Mouse (Mus musculus) forebrain, embryonic 14.5 days (tissue): Measurements from ENCODE around the gene Ppp6r3. TPM values are rescaled to one million over a fixed set of nuclear protein-coding genes. Genes with fewer than 3 reads are reported as not detected.
"Not testable (repeated sequence)": the region's sequence is repeated elsewhere in the genome, so short reads cannot be mapped to it uniquely, and the experiment has no call there.

Source experiments
- ATAC-seq: fragments of 200-750 bp; cut with Nextera tagmentation; 2 replicates; pipeline ENCODE4 v1.8.0; 2017; ENCODE audit warnings: mild to moderate bottlenecking, moderate library complexity
- DNase-seq: peaks from one replicate; pipeline ENCODE4 v3.0.0-alpha.2; 2015; ENCODE audit warnings: low spot score
- H3K27ac ChIP-seq: fragments of 300-500 bp; sonication (generic); 2 replicates; pipeline ENCODE4 v1.5.1; 2014; ENCODE audit warnings: low read depth, mild to moderate bottlenecking, control low read depth, low read length, moderate library complexity
- H3K27me3 ChIP-seq: fragments of 300-500 bp; sonication (generic); replicated peaks from 2 replicates; pipeline ENCODE4 v1.6.1; 2014; ENCODE audit warnings: low read length, control low read depth, mixed read lengths; ENCODE audit not compliant: control insufficient read depth, insufficient read depth
- H3K36me3 ChIP-seq: fragments of 300-500 bp; sonication (generic); 2 replicates; pipeline ENCODE4 v1.6.1; 2014; ENCODE audit warnings: low read length, control low read depth; ENCODE audit not compliant: control insufficient read depth, insufficient read depth
- H3K4me1 ChIP-seq: fragments of 300-500 bp; sonication (generic); 2 replicates; pipeline ENCODE4 v1.6.1; 2014; ENCODE audit warnings: antibody characterized with exemption, low read length, control low read depth; ENCODE audit not compliant: control insufficient read depth, insufficient read depth
- H3K4me2 ChIP-seq: fragments of 300-500 bp; sonication (generic); 2 replicates; pipeline ENCODE4 v1.6.1; 2014; ENCODE audit warnings: mild to moderate bottlenecking, control low read depth, low read length
- H3K4me3 ChIP-seq: fragments of 300-500 bp; sonication (generic); 2 replicates; pipeline ENCODE4 v1.5.1; 2014; ENCODE audit warnings: low read depth, low read length, control low read depth
- H3K9ac ChIP-seq: fragments of 300-500 bp; sonication (generic); 2 replicates; pipeline ENCODE4 v1.6.1; 2014; ENCODE audit warnings: mild to moderate bottlenecking, low read length, control low read depth, moderate library complexity
- H3K9me3 ChIP-seq: fragments of 300-500 bp; sonication (generic); replicated peaks from 2 replicates; pipeline ENCODE4 v1.6.1; 2016; ENCODE audit warnings: low read length, control low read depth, mixed read lengths; ENCODE audit not compliant: control insufficient read depth
- WGBS: fragments of 180-500 bp; shearing (Covaris S2); extraction: QIAGEN DNeasy Blood & Tissue Kit; methylation state at CpG from one replicate; pipeline ENCODE4 v1.1.7; 2014; 5-methylcytosine and 5-hydroxymethylcytosine counted together
- polyA plus RNA-seq: library from polyadenylated mRNA; unstranded; fragments of >200 nt; fragmentation: Nextera tagmentation; extraction: Ambion mirVana; gene quantifications from 2 replicates; pipeline ENCODE4 v1.2.1, GENCODE M21; 2014

Gene Ppp6r3
- polyA plus RNA-seq, 1 experiment from 2014 or later = 59.9 TPM

- no peaks in the 10 kb centered on the region for H3K9me3 ChIP-seq
- ATAC-seq = no peak
- no peak overlapping the region for H3K4me3 ChIP-seq
- no peak overlapping the region for H3K27ac ChIP-seq
- H3K36me3 ChIP-seq = peaks cover 10% of the 10 kb centered on the region; the same call in 1 of the 2 replicates
- WGBS = 93% methylated on average over 2 of the region's 2 CpGs
- no peaks in the 10 kb centered on the region for H3K27me3 ChIP-seq
- H3K9ac ChIP-seq = no peak overlapping the region
- no peak overlapping the region for H3K4me2 ChIP-seq
- H3K4me1 ChIP-seq = no peaks in the 10 kb centered on the region
- DNase-seq = no peak
Observed at GRCm38 (mm10) chr19:3540254-3540653, 35.3 kb downstream of the Ppp6r3 start.

- 93% methylated on average over 5 of the region's 5 CpGs for WGBS
- H3K9ac ChIP-seq = no peak overlapping the region
- DNase-seq (no peak), ATAC-seq (no peak)
- H3K9me3 ChIP-seq = no peaks in the 10 kb centered on the region
- H3K36me3 ChIP-seq = peaks cover 10% of the 10 kb centered on the region; the same call in 1 of the 2 replicates
- no peak overlapping the region for H3K4me3 ChIP-seq
- H3K4me1 ChIP-seq = no peaks in the 10 kb centered on the region
- no peaks in the 10 kb centered on the region for H3K27me3 ChIP-seq
- H3K27ac ChIP-seq = no peak overlapping the region
- no peak overlapping the region for H3K4me2 ChIP-seq
Observed at GRCm38 (mm10) chr19:3539456-3539855, 36.1 kb downstream of the Ppp6r3 start.

- DNase-seq (no peak), ATAC-seq (no peak)
- WGBS = 95% methylated on average over 6 of the region's 6 CpGs
- no peak overlapping the region for H3K27ac ChIP-seq
- no peaks in the 10 kb centered on the region for H3K4me1 ChIP-seq
- peaks cover 8% of the 10 kb centered on the region; the same call in 1 of the 2 replicates for H3K36me3 ChIP-seq
- no peaks in the 10 kb centered on the region for H3K27me3 ChIP-seq
- H3K9ac ChIP-seq = no peak overlapping the region
- H3K9me3 ChIP-seq = no peaks in the 10 kb centered on the region
- no peak overlapping the region for H3K4me2 ChIP-seq
- H3K4me3 ChIP-seq = no peak overlapping the region
Observed at GRCm38 (mm10) chr19:3537658-3538057, 37.9 kb downstream of the Ppp6r3 start.

- DNase-seq (no peak), ATAC-seq (no peak)
- Histone ChIP-seq H3K4me2 (no peak overlapping the region), H3K9me3 (no peaks in the 10 kb centered on the region), H3K4me3 (no peak overlapping the region), H3K9ac (no peak overlapping the region), H3K27ac (no peak overlapping the region), H3K27me3 (no peaks in the 10 kb centered on the region), H3K4me1 (no peaks in the 10 kb centered on the region), H3K36me3 (no peaks in the 10 kb centered on the region)
- 90% methylated on average over 3 of the region's 3 CpGs for WGBS
Observed at GRCm38 (mm10) chr19:3534945-3535344, 40.6 kb downstream of the Ppp6r3 start.

GRCm38 (mm10) chr19:3533266-3533966 is 42.1 kb downstream of the Ppp6r3 start:
- not testable (repeated sequence) for DNase-seq, H3K36me3 ChIP-seq, H3K9me3 ChIP-seq, H3K27me3 ChIP-seq, H3K27ac ChIP-seq, H3K9ac ChIP-seq, H3K4me1 ChIP-seq, ATAC-seq, H3K4me2 ChIP-seq, H3K4me3 ChIP-seq
- 95% methylated on average over 12 of the region's 12 CpGs for WGBS

- Histone ChIP-seq H3K27ac (no peak overlapping the region), H3K27me3 (no peaks in the 10 kb centered on the region), H3K4me1 (no peaks in the 10 kb centered on the region), H3K36me3 (no peaks in the 10 kb centered on the region), H3K4me2 (no peak overlapping the region), H3K9ac (no peak overlapping the region), H3K4me3 (no peak overlapping the region), H3K9me3 (no peaks in the 10 kb centered on the region)
- 95% methylated on average over 14 of the region's 14 CpGs for WGBS
- no peak for ATAC-seq
- DNase-seq = no peak
Observed at GRCm38 (mm10) chr19:3532717-3533260, 42.8 kb downstream of the Ppp6r3 start.

- no peaks in the 10 kb centered on the region for H3K4me1 ChIP-seq
- H3K9ac ChIP-seq = no peak overlapping the region
- ATAC-seq = no peak
- no peaks in the 10 kb centered on the region for H3K9me3 ChIP-seq
- no peak overlapping the region for H3K4me2 ChIP-seq
- H3K27ac ChIP-seq = no peak overlapping the region
- 91% methylated on average over 3 of the region's 3 CpGs for WGBS
- no peak for DNase-seq
- no peaks in the 10 kb centered on the region for H3K27me3 ChIP-seq
- H3K4me3 ChIP-seq = no peak overlapping the region
- peaks cover 18% of the 10 kb centered on the region for H3K36me3 ChIP-seq
Observed at GRCm38 (mm10) chr19:3529781-3530180, 45.8 kb downstream of the Ppp6r3 start.

- ATAC-seq (no peak), DNase-seq (no peak)
- peaks cover 26% of the 10 kb centered on the region for H3K36me3 ChIP-seq
- no peak overlapping the region for H3K27ac ChIP-seq
- H3K4me1 ChIP-seq = no peaks in the 10 kb centered on the region
- H3K4me2 ChIP-seq = no peak overlapping the region
- 94% methylated on average over 4 of the region's 4 CpGs for WGBS
- no peaks in the 10 kb centered on the region for H3K9me3 ChIP-seq
- no peak overlapping the region for H3K4me3 ChIP-seq
- no peaks in the 10 kb centered on the region for H3K27me3 ChIP-seq
- H3K9ac ChIP-seq = no peak overlapping the region
Observed at GRCm38 (mm10) chr19:3528646-3529045, 46.9 kb downstream of the Ppp6r3 start.

- WGBS = over 99% methylated on average over 4 of the region's 4 CpGs
- H3K27ac ChIP-seq = no peak overlapping the region
Observed at GRCm38 (mm10) chr19:3527531-3527930, 48.0 kb downstream of the Ppp6r3 start.

More at GRCm38 (mm10) chr19:3527531-3527930, 48.0 kb downstream of the Ppp6r3 start:
- ATAC-seq = no peak
- Histone ChIP-seq H3K36me3 (peaks cover 26% of the 10 kb centered on the region), H3K9ac (no peak overlapping the region), H3K27me3 (no peaks in the 10 kb centered on the region), H3K4me2 (no peak overlapping the region), H3K4me1 (no peaks in the 10 kb centered on the region), H3K4me3 (no peak overlapping the region), H3K9me3 (no peaks in the 10 kb centered on the region)
- DNase-seq = no peak
